Mouse (Mus musculus): ENCODE measurements at regions not wholly inside any gene's neighbourhood (a gene's known extent, or its start where the extent isn't known, plus 50 kb on each side); places are given as distances from the start of the nearest gene placed in this dataset.

GRCm38 (mm10) chr16:47081896-47082295 is 583.6 kb upstream of the Nectin3 start:
- DNase-seq (ENCODE audit: low spot score) = no peak

GRCm38 (mm10) chr16:47080330-47080729 is 582.0 kb upstream of the Nectin3 start:
- no peak for DNase-seq (ENCODE audit: low spot score)

GRCm38 (mm10) chr16:47059293-47059963 is 561.1 kb upstream of the Nectin3 start:
- DNase-seq (ENCODE audit: low spot score) = no peak

GRCm38 (mm10) chr16:47058811-47059210 is 560.5 kb upstream of the Nectin3 start:
- DNase-seq (ENCODE audit: low spot score) = no peak

GRCm38 (mm10) chr16:47025971-47026370 is 527.6 kb upstream of the Nectin3 start:
- no peak for DNase-seq (ENCODE audit: low spot score)

- DNase-seq (ENCODE audit: low spot score) = no peak
Observed at GRCm38 (mm10) chr16:47017486-47017885, 519.2 kb upstream of the Nectin3 start.

- no peak for DNase-seq (ENCODE audit: low spot score)
Observed at GRCm38 (mm10) chr16:46982910-46983600, 484.7 kb upstream of the Nectin3 start.

GRCm38 (mm10) chr16:46982272-46982909 is 484.1 kb upstream of the Nectin3 start:
- no peak for DNase-seq (ENCODE audit: low spot score)

GRCm38 (mm10) chr16:46965741-46966140 is 467.4 kb upstream of the Nectin3 start:
- DNase-seq (ENCODE audit: low spot score) = no peak

- DNase-seq (ENCODE audit: low spot score) = no peak
Observed at GRCm38 (mm10) chr16:46956990-46957389, 458.7 kb upstream of the Nectin3 start.

- no peak for DNase-seq (ENCODE audit: low spot score)
Observed at GRCm38 (mm10) chr16:46926060-46926459, 427.7 kb upstream of the Nectin3 start.

GRCm38 (mm10) chr16:46894576-46895203 is 396.4 kb upstream of the Nectin3 start:
- DNase-seq (ENCODE audit: low spot score) = no peak

- no peak for DNase-seq (ENCODE audit: low spot score)
Observed at GRCm38 (mm10) chr16:46878739-46879138, 380.4 kb upstream of the Nectin3 start.

GRCm38 (mm10) chr16:46863959-46864358 is 365.6 kb upstream of the Nectin3 start:
- DNase-seq (ENCODE audit: low spot score) = no peak

GRCm38 (mm10) chr16:46849534-46849933 is 351.2 kb upstream of the Nectin3 start:
- no peak for DNase-seq (ENCODE audit: low spot score)

- DNase-seq (ENCODE audit: low spot score) = no peak
Observed at GRCm38 (mm10) chr16:46848755-46849154, 350.4 kb upstream of the Nectin3 start.

- no peak for DNase-seq (ENCODE audit: low spot score)
Observed at GRCm38 (mm10) chr16:46847707-46848356, 349.5 kb upstream of the Nectin3 start.

GRCm38 (mm10) chr16:46841179-46841578 is 342.9 kb upstream of the Nectin3 start:
- DNase-seq (ENCODE audit: low spot score) = no peak

- DNase-seq (ENCODE audit: low spot score) = no peak
Observed at GRCm38 (mm10) chr16:46840764-46841163, 342.4 kb upstream of the Nectin3 start.

GRCm38 (mm10) chr16:46825147-46825546 is 326.8 kb upstream of the Nectin3 start:
- DNase-seq (ENCODE audit: low spot score) = no peak

GRCm38 (mm10) chr16:46822753-46823152 is 324.4 kb upstream of the Nectin3 start:
- no peak for DNase-seq (ENCODE audit: low spot score)

- no peak for DNase-seq (ENCODE audit: low spot score)
Observed at GRCm38 (mm10) chr16:46818215-46818614, 319.9 kb upstream of the Nectin3 start.
